Mouse (Mus musculus) liver, embryonic 11.5 days (tissue): Measurements from ENCODE around the gene Gm10645. TPM values are rescaled to one million over a fixed set of nuclear protein-coding genes. Genes with fewer than 3 reads are reported as not detected.

Experiments
- ATAC-seq: fragments of 200-750 bp; cut with Nextera tagmentation; replicated peaks from 2 replicates; pipeline ENCODE4 v1.8.0; 2017; ENCODE audit warnings: moderate number of reproducible peaks, mild to moderate bottlenecking, moderate TSS enrichment, moderate library complexity; ENCODE audit not compliant: low FRiP score
- DNase-seq: peaks from one replicate; pipeline ENCODE4 v3.0.0-alpha.2; 2017; ENCODE audit warnings: low spot score
- H3K27ac ChIP-seq: fragments of 300-500 bp; sonication (generic); 2 replicates; pipeline ENCODE4 v1.5.1; 2014; ENCODE audit warnings: mild to moderate bottlenecking, low read depth, low read length, control low read depth
- H3K27me3 ChIP-seq: fragments of 300-500 bp; sonication (generic); replicated peaks from 2 replicates; pipeline ENCODE4 v1.6.1; 2014; ENCODE audit warnings: low read length, mixed read lengths; ENCODE audit not compliant: control insufficient read depth, insufficient read depth
- H3K36me3 ChIP-seq: fragments of 300-500 bp; sonication (generic); 2 replicates; pipeline ENCODE4 v1.6.1; 2014; ENCODE audit warnings: mild to moderate bottlenecking, low read length, moderate library complexity, mixed read lengths; ENCODE audit not compliant: control insufficient read depth, insufficient read depth
- H3K4me1 ChIP-seq: fragments of 300-500 bp; sonication (generic); replicated peaks from 2 replicates; pipeline ENCODE4 v1.6.1; 2014; ENCODE audit warnings: low read length, mixed read lengths; ENCODE audit not compliant: control insufficient read depth, insufficient read depth
- H3K4me2 ChIP-seq: fragments of 300-500 bp; sonication (generic); 2 replicates; pipeline ENCODE4 v1.6.1; 2014; ENCODE audit warnings: mild to moderate bottlenecking, control low read depth, moderate library complexity
- H3K4me3 ChIP-seq: fragments of 300-500 bp; sonication (generic); 2 replicates; pipeline ENCODE4 v1.5.1; 2014; ENCODE audit warnings: low read depth, low read length, control low read depth
- H3K9ac ChIP-seq: fragments of 300-500 bp; sonication (generic); 2 replicates; pipeline ENCODE4 v1.6.1; 2014; ENCODE audit warnings: low read depth, low read length, control low read depth
- H3K9me3 ChIP-seq: fragments of 300-500 bp; sonication (generic); 2 replicates; pipeline ENCODE4 v1.6.1; 2016; ENCODE audit warnings: low read length, inconsistent platforms, mixed read lengths; ENCODE audit not compliant: control insufficient read depth
- WGBS: fragments of 180-500 bp; shearing (Covaris S2); extraction: QIAGEN DNeasy Blood & Tissue Kit; methylation state at CpG from one replicate; pipeline ENCODE4 v1.1.7; 2014; 5-methylcytosine and 5-hydroxymethylcytosine counted together
- polyA plus RNA-seq: library from polyadenylated mRNA; unstranded; fragments of >200 nt; fragmentation: Nextera tagmentation; extraction: Ambion mirVana; gene quantifications from 2 replicates; pipeline ENCODE4 v1.2.1, GENCODE M21; 2014

The Gm10645 gene
- polyA plus RNA-seq, 1 experiment from 2014 or later = 0.38 TPM

GRCm38 (mm10) chr8:83196088-83196487 lies 30.1 kb upstream of the Gm10645 start:
- H3K4me1 ChIP-seq = 0 out of 2 replicates have a peak, but pooled peaks cover 3% of the 10 kb centered on the region
- H3K27ac ChIP-seq = no peak overlapping the region
- H3K9me3 ChIP-seq = no peaks in the 10 kb centered on the region
- no peaks in the 10 kb centered on the region for H3K27me3 ChIP-seq
- ATAC-seq (no peak), DNase-seq (no peak)
- H3K4me2 ChIP-seq = no peak overlapping the region
- no peaks in the 10 kb centered on the region for H3K36me3 ChIP-seq
- H3K4me3 ChIP-seq = no peak overlapping the region
- H3K9ac ChIP-seq = no peak overlapping the region
- WGBS = 79% methylated on average over 6 of the region's 6 CpGs

DNA sequence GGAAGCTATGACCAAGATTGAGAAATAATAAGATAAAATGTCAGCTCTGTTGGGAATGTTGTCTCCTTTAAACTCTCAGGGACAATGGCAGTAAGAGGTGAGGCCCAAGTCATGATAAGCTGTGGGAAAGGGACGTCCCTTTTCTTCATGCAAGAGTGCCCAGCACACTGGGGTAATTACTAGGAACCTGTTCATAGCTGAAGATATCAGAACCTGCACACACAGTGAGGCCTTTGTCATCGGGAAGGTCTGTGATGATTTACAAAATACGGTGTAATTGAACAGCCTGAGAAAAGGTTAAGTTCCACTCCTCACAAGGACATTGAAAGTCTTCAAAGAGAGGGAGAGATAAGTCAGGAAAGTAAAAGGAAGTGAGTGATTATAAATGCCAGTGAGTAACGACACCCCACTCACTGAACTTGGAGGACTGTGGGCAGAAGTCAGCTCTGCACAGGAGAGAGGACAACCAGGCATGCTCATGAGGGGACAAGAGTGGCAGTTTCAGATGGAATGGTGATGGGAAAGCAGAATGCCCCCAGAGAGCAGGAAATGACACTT lies 23.6 kb upstream of the Gm10645 start:
- Histone ChIP-seq H3K27me3 (no peaks in the 10 kb centered on the region), H3K27ac (no peak overlapping the region), H3K9ac (no peak overlapping the region), H3K4me1 (no peaks in the 10 kb centered on the region), H3K36me3 (no peaks in the 10 kb centered on the region), H3K4me2 (no peak overlapping the region), H3K9me3 (no peaks in the 10 kb centered on the region), H3K4me3 (no peak overlapping the region)
- ATAC-seq (no peak), DNase-seq (no peak)
- 66% methylated on average over 4 of the region's 4 CpGs for WGBS

DNA sequence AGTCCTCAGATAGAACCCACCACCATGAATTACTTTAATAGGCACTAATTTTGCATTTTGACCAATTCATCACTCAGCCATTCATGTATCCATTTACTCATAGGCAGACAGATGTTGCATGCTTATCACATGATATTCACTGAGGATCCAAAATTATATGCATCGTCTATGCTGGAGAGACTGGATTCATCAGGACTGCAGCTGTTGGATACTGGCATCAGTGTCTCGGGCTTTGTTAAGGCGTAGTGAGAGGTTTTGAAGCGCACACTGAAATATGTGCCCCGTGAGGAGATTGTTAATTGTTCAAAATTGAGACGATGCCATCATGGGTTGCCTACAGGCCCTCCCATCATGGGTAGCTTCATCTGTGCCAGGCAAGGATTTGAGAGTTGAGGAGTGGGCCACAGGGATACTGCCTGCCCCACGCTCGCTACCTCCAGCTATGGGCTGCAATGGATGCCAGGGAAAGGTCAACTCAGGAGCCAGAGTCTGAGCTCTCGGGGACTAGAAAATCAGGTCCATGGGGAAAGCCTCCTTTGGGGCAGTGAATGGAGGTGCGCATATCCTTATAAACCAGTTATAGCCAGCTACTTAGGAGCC lies 21.5 kb upstream of the Gm10645 start:
- H3K36me3 ChIP-seq = no peaks in the 10 kb centered on the region
- no peak overlapping the region for H3K9ac ChIP-seq
- H3K4me1 ChIP-seq = peaks cover 3% of the 10 kb centered on the region; the same call in 1 of the 2 replicates
- H3K27me3 ChIP-seq = no peaks in the 10 kb centered on the region
- DNase-seq = no peak
- H3K27ac ChIP-seq = no peak overlapping the region
- ATAC-seq = no peak
- H3K4me2 ChIP-seq = no peak overlapping the region
- H3K4me3 ChIP-seq = no peak overlapping the region
- WGBS = 80% methylated on average over 10 of the region's 10 CpGs
- no peaks in the 10 kb centered on the region for H3K9me3 ChIP-seq

- H3K9ac ChIP-seq = no peak overlapping the region
- WGBS = 72% methylated on average over 6 of the region's 6 CpGs
- no peaks in the 10 kb centered on the region for H3K36me3 ChIP-seq
- H3K4me3 ChIP-seq = no peak overlapping the region
- H3K4me2 ChIP-seq = no peak overlapping the region
- no peak for DNase-seq
- ATAC-seq = no peak
- no peaks in the 10 kb centered on the region for H3K9me3 ChIP-seq
- no peak overlapping the region for H3K27ac ChIP-seq
- no peaks in the 10 kb centered on the region for H3K27me3 ChIP-seq
- H3K4me1 ChIP-seq = peaks cover 3% of the 10 kb centered on the region; the same call in 1 of the 2 replicates
Observed at GRCm38 (mm10) chr8:83186376-83186775, 20.4 kb upstream of the Gm10645 start.

GRCm38 (mm10) chr8:83182784-83183183 lies 16.8 kb upstream of the Gm10645 start:
- no peaks in the 10 kb centered on the region for H3K27me3 ChIP-seq
- H3K4me3 ChIP-seq = no peak overlapping the region
- WGBS = 80% methylated on average over 5 of the region's 5 CpGs
- no peak overlapping the region for H3K27ac ChIP-seq
- no peak overlapping the region for H3K9ac ChIP-seq
- no peak for ATAC-seq
- no peaks in the 10 kb centered on the region for H3K9me3 ChIP-seq
- H3K4me2 ChIP-seq = no peak overlapping the region
- H3K4me1 ChIP-seq = peaks cover 10% of the 10 kb centered on the region
- no peaks in the 10 kb centered on the region for H3K36me3 ChIP-seq
- DNase-seq = no peak

- Histone ChIP-seq H3K4me3 (no peak overlapping the region), H3K4me1 (peaks cover 14% of the 10 kb centered on the region), H3K36me3 (no peaks in the 10 kb centered on the region), H3K4me2 (no peak overlapping the region), H3K9me3 (no peaks in the 10 kb centered on the region), H3K27me3 (no peaks in the 10 kb centered on the region), H3K9ac (no peak overlapping the region), H3K27ac (no peak overlapping the region)
- WGBS = 78% methylated on average over 6 of the region's 6 CpGs
- ATAC-seq (no peak), DNase-seq (no peak)
Observed at GRCm38 (mm10) chr8:83181851-83182482, 16.0 kb upstream of the Gm10645 start.

GRCm38 (mm10) chr8:83178228-83178742 lies 12.3 kb upstream of the Gm10645 start:
- Histone ChIP-seq H3K9ac (no peak overlapping the region), H3K4me3 (no peak overlapping the region), H3K36me3 (no peaks in the 10 kb centered on the region), H3K27ac (peak overlapping the region; percentile 44), H3K9me3 (no peaks in the 10 kb centered on the region), H3K4me1 (peaks cover 14% of the 10 kb centered on the region), H3K27me3 (no peaks in the 10 kb centered on the region), H3K4me2 (peak overlapping the region; percentile 31)
- 6% methylated on average over 9 of the region's 9 CpGs for WGBS
- ATAC-seq (peak; percentile 62; the same call in 1 of the 2 replicates), DNase-seq (peak; percentile 43)

GRCm38 (mm10) chr8:83177317-83178195 lies 11.6 kb upstream of the Gm10645 start:
- no peak for ATAC-seq
- 17% methylated on average over 11 of the region's 11 CpGs for WGBS
- no peak overlapping the region for H3K4me3 ChIP-seq
- no peak for DNase-seq
- H3K4me2 ChIP-seq = peak overlapping the region; percentile 31
- H3K9me3 ChIP-seq = no peaks in the 10 kb centered on the region
- H3K4me1 ChIP-seq = peaks cover 12% of the 10 kb centered on the region
- no peaks in the 10 kb centered on the region for H3K36me3 ChIP-seq
- no peak overlapping the region for H3K9ac ChIP-seq
- peak overlapping the region; percentile 44 for H3K27ac ChIP-seq
- no peaks in the 10 kb centered on the region for H3K27me3 ChIP-seq
